Mouse (Mus musculus) midbrain, embryonic 10.5 days (tissue): ENCODE results near the gene Olfr1118. TPM values are rescaled to one million over a fixed set of nuclear protein-coding genes. Genes with fewer than 3 reads are reported as not detected.
"Not testable (repeated sequence)": the region's sequence is repeated elsewhere in the genome, so short reads cannot be mapped to it uniquely, and the experiment has no call there.

Source experiments
- DNase-seq: peaks from one replicate; pipeline ENCODE4 v3.0.0-alpha.2; 2017; ENCODE audit warnings: low spot score
- H3K27ac ChIP-seq: fragments of 300-500 bp; sonication (generic); replicated peaks from 2 replicates; pipeline ENCODE4 v1.5.1; 2016; ENCODE audit warnings: mild to moderate bottlenecking
- H3K27me3 ChIP-seq: fragments of 300-500 bp; sonication (generic); 2 replicates; pipeline ENCODE4 v1.6.1; 2016; ENCODE audit warnings: low read depth, mild to moderate bottlenecking; ENCODE audit not compliant: poor library complexity, severe bottlenecking
- H3K36me3 ChIP-seq: fragments of 300-500 bp; sonication (generic); 2 replicates; pipeline ENCODE4 v1.6.1; 2016; ENCODE audit warnings: mild to moderate bottlenecking, moderate library complexity
- H3K4me1 ChIP-seq: fragments of 300-500 bp; sonication (generic); 2 replicates; pipeline ENCODE4 v1.6.1; 2016
- H3K4me3 ChIP-seq: fragments of 300-500 bp; sonication (generic); 2 replicates; pipeline ENCODE4 v1.5.1; 2016; ENCODE audit warnings: mild to moderate bottlenecking, moderate library complexity
- H3K9me3 ChIP-seq: fragments of 300-500 bp; sonication (generic); replicated peaks from 2 replicates; pipeline ENCODE4 v1.6.1; 2016; ENCODE audit warnings: mild to moderate bottlenecking
- WGBS: fragments of 180-500 bp; shearing (Covaris S2); methylation state at CpG from one replicate; pipeline ENCODE4 v1.1.7; 2016; 5-methylcytosine and 5-hydroxymethylcytosine counted together
- polyA plus RNA-seq: library from polyadenylated mRNA; unstranded; fragments of >200 nt; fragmentation: Nextera tagmentation; extraction: Ambion mirVana; gene quantifications from 2 replicates; pipeline ENCODE4 v1.2.1, GENCODE M21; 2016

The Olfr1118 gene
- not detected in 2 replicates for polyA plus RNA-seq

DNA sequence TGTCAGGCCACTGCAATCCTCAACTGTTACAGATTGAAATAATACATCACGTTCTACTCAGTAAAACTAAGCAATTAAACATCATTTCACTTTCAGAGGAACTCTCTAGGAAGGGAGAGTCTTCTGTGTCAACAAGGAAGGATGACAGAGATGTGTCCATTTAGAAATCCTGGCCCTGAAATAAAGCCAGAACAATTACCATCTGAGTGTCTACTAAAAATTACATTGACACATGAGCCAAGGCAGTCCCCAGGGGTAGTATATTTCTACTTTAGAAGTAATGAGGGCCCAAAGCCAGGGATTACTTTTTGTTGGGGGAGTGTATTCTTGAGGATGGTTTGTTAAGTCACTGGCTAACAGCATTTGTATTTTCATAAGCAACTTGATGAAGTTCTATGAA is at the start of gene Olfr1118:
Gene Olfr1118 (plus strand): TSS at position 301 of the 400 bp plus-strand sequence.
- WGBS: 78% methylated on average over 1 of the region's 1 CpGs
- H3K9me3 ChIP-seq: no peaks in the 10 kb centered on the region
- DNase-seq: no peak
- no peaks in the 10 kb centered on the region for H3K36me3 ChIP-seq
- H3K27ac ChIP-seq: no peak within 1 kb of the TSS
- H3K27me3 ChIP-seq: no peaks in the 10 kb centered on the region
- H3K4me1 ChIP-seq: no peaks in the 10 kb centered on the region
- H3K4me3 ChIP-seq: no peak within 1 kb of the TSS

- Histone ChIP-seq H3K4me1 (no peaks in the 10 kb centered on the region), H3K27me3 (no peaks in the 10 kb centered on the region), H3K4me3 (no peak within 1 kb of the TSS), H3K9me3 (peaks cover 6% of the 10 kb centered on the region; the same call in 1 of the 2 replicates), H3K27ac (no peak within 1 kb of the TSS), H3K36me3 (no peaks in the 10 kb centered on the region)
- 87% methylated on average over 1 of the region's 1 CpGs for WGBS
- DNase-seq: no peak
These were observed 40.1 kb upstream of the Olfr1118 start, which contains the start of gene Olfr1116 for GRCm38 (mm10) chr2:87267234-87267633. Gene Olfr1116, plus strand, starts transcription at chr2:87267534.

DNA sequence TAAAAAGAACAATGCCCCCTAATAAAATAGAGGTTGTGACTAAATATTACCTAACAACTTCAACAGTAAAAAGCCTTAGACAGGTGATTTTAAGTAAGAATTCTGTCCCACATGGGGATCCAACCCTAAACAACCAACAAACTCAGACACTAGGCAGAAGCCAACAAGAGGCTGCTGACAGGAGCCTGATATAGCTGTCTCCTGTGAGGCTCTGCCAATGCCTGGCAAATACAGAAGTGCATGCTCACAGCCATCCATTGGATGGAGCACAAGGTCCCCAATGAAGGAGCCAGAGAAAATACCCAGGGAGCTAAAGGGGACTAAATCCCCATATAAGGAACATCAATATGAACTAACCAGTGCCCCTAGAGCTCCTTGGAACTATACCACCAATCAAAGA is 13.4 kb upstream of the Olfr1118 start:
- DNase-seq, H3K9me3 ChIP-seq, H3K4me1 ChIP-seq, H3K27ac ChIP-seq, H3K36me3 ChIP-seq, H3K27me3 ChIP-seq, H3K4me3 ChIP-seq: not testable (repeated sequence)

- DNase-seq: no peak
- H3K4me1 ChIP-seq: no peaks in the 10 kb centered on the region
- no peaks in the 10 kb centered on the region for H3K9me3 ChIP-seq
- no peaks in the 10 kb centered on the region for H3K36me3 ChIP-seq
- H3K27ac ChIP-seq: no peak within 1 kb of the TSS
- H3K4me3 ChIP-seq: no peak within 1 kb of the TSS
- WGBS: 66% methylated on average over 2 of the region's 2 CpGs
- H3K27me3 ChIP-seq: no peaks in the 10 kb centered on the region
These were observed 47.1 kb downstream of the Olfr1118 start, which contains the start of gene Olfr1120 for GRCm38 (mm10) chr2:87354515-87354914. Gene Olfr1120, plus strand, starts transcription at chr2:87354815.

DNA sequence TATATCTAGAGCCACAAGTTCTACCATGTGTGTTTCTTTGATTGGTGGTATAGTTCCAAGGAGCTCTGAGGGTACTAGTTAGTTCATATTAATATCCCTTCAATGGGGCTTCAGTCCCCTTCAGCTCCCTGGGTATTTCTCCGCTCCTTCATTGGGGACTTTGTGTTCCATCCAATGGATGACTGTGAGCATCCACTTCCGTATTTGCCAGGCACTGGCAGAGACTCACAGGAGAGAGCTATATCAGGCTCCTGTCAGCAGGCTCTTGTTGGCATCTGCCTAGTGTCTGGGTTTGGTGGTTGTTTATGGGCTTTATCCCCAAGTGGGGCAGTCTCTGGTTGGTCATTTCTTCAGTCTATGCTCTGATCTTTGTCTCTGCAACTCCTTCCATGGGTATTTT is 52.7 kb downstream of the Olfr1118 start:
- not testable (repeated sequence) for H3K36me3 ChIP-seq, H3K4me3 ChIP-seq, DNase-seq, H3K9me3 ChIP-seq, H3K27me3 ChIP-seq, H3K27ac ChIP-seq, H3K4me1 ChIP-seq
- whole genome bisulfite sequencing: 96% methylated on average over 2 of the region's 2 CpGs

Other genes starting within 250 kb of the Olfr1118 start
- gene Olfr1107, start 231.8 kb upstream of the Olfr1118 start, polyA plus RNA-seq: not detected in 2 replicates
- not detected in 2 replicates for gene Olfr1109, start 211.6 kb upstream of the Olfr1118 start, polyA plus RNA-seq
- not detected in 2 replicates for gene Olfr259, start 193.0 kb upstream of the Olfr1118 start, polyA plus RNA-seq
- not detected in 2 replicates for gene Olfr1110, start 167.3 kb upstream of the Olfr1118 start, polyA plus RNA-seq
- not detected in 2 replicates for gene Olfr1111, start 155.0 kb upstream of the Olfr1118 start, polyA plus RNA-seq
- not detected in 2 replicates for gene Olfr1112, start 119.8 kb upstream of the Olfr1118 start, polyA plus RNA-seq
- gene Olfr1113, start 98.6 kb upstream of the Olfr1118 start, polyA plus RNA-seq: not detected in 2 replicates
- gene Olfr1115, start 59.6 kb upstream of the Olfr1118 start, polyA plus RNA-seq: not detected in 2 replicates
- not detected in 2 replicates for gene Olfr1116, start 40.0 kb upstream of the Olfr1118 start, polyA plus RNA-seq
- not detected in 2 replicates for gene Olfr1120, start 47.2 kb downstream of the Olfr1118 start, polyA plus RNA-seq
- gene Olfr1121, start 62.3 kb downstream of the Olfr1118 start, polyA plus RNA-seq: not detected in 2 replicates
- 0.02 TPM in 1 of 2 replicates, not detected in the other for gene Olfr1122, start 78.3 kb downstream of the Olfr1118 start, polyA plus RNA-seq
- not detected in 2 replicates for gene Olfr1123, start 109.1 kb downstream of the Olfr1118 start, polyA plus RNA-seq
- gene Olfr1124, start 122.7 kb downstream of the Olfr1118 start, polyA plus RNA-seq: 0.06 and 0.07 TPM in 2 replicates
- not detected in 2 replicates for gene Olfr1126, start 146.4 kb downstream of the Olfr1118 start, polyA plus RNA-seq
- not detected in 2 replicates for gene Pramel7, start 189.5 kb downstream of the Olfr1118 start, polyA plus RNA-seq
- not detected in 2 replicates for gene Pramel6, start 199.0 kb downstream of the Olfr1118 start, polyA plus RNA-seq
- not detected in 2 replicates for gene Olfr153, start 224.2 kb downstream of the Olfr1118 start, polyA plus RNA-seq
- gene Olfr1128, start 238.0 kb downstream of the Olfr1118 start, polyA plus RNA-seq: not detected in 2 replicates